10 mouse cellular contexts compared by ENCODE assay signal in genomic region chr19:40658935-40659334, GRCm38 (mm10). TPM values are rescaled to one million over a fixed set of nuclear protein-coding genes. Genes with fewer than 3 reads are reported as not detected.
A peak's percentile ranks its signal among the peaks of the same experiment; 100 is the strongest.
DNase-seq lines count a peak whose midpoint lies in the region; ATAC-seq and TF ChIP-seq lines count a peak whose summit lies in the region.
"Had no signal": no experiment of that assay in that cellular context is flagged by ENCODE, and none has a peak within 500 bp of the region (broad histone marks: within the 10 kb centered on the region; RNA-seq: fewer than 3 reads in every experiment).

No protein-coding gene starts in this region.

- H3K4me2 ChIP-seq in lung, embryonic 15.5 days, result peak overlapping the region; percentile 60
- peak overlapping the region; percentile 55; the same call in 1 of the 2 replicates for H3K4me2 ChIP-seq in stomach, embryonic 15.5 days

- H3K9ac ChIP-seq in lung, embryonic 15.5 days, result no peak overlapping the region
- H3K9ac ChIP-seq in stomach, embryonic 15.5 days, result no peak overlapping the region

- H3K4me1 ChIP-seq in lung, embryonic 15.5 days, result peaks cover 33% of the 10 kb centered on the region
- peaks cover 7% of the 10 kb centered on the region; the same call in 1 of the 2 replicates for H3K4me1 ChIP-seq in stomach, embryonic 15.5 days

- intact Hi-C loops in gastrocnemius, adult 2 months (cut with DNase I), result no loop called here
- intact Hi-C loops in left cerebral cortex, adult 2 months (cut with DNase I), result no loop called here
- intact Hi-C loops in left cerebral cortex, postnatal 14 days (cut with DNase I), result no loop called here
- intact Hi-C loops in left cerebral cortex, postnatal 10 days (cut with DNase I), result no loop called here

- H3K9me3 ChIP-seq in lung, embryonic 15.5 days, result no peaks in the 10 kb centered on the region
- H3K9me3 ChIP-seq in stomach, embryonic 15.5 days, result no peaks in the 10 kb centered on the region

- TF ChIP-seq CTCF in gastrocnemius, adult 2 months (IDR thresholded peaks at IDR 0.05), result no peak
- TF ChIP-seq CTCF in left cerebral cortex, adult 2 months (IDR thresholded peaks at IDR 0.05), result no peak

- peak; percentile 19; the same call in 1 of the 2 replicates for ATAC-seq in lung, embryonic 15.5 days (ENCODE audit: borderline replicate concordance, extremely low read depth, low FRiP score, low TSS enrichment)
- no peak for ATAC-seq in stomach, embryonic 15.5 days (ENCODE audit: insufficient read depth, low FRiP score, low read depth)

- peak overlapping the region; percentile 87 for H3K27ac ChIP-seq in gastrocnemius, adult 2 months
- peak overlapping the region; percentile 84; the same call in 1 of the 2 replicates for H3K27ac ChIP-seq in left cerebral cortex, adult 2 months
- no peak overlapping the region for H3K27ac ChIP-seq in lung, embryonic 15.5 days
- no peak overlapping the region for H3K27ac ChIP-seq in stomach, embryonic 15.5 days

- no peaks in the 10 kb centered on the region for H3K36me3 ChIP-seq in lung, embryonic 15.5 days
- H3K36me3 ChIP-seq in stomach, embryonic 15.5 days, result no peaks in the 10 kb centered on the region

- peak overlapping the region; percentile 70 for H3K4me3 ChIP-seq in gastrocnemius, adult 2 months
- no peak overlapping the region for H3K4me3 ChIP-seq in left cerebral cortex, adult 2 months
- no peak overlapping the region for H3K4me3 ChIP-seq in lung, embryonic 15.5 days
- no peak overlapping the region for H3K4me3 ChIP-seq in stomach, embryonic 15.5 days (replicated peaks)

- no peak for DNase-seq in gastrocnemius, adult 2 months
- no peak for DNase-seq in gastrocnemius, adult 18-20 months (ENCODE audit: low spot score)
- no peak for DNase-seq in left cerebral cortex, adult 2 months (ENCODE audit: extremely low spot score in 1 of 2, low spot score in 2 of 2)
- DNase-seq in left cerebral cortex, postnatal 14 days (ENCODE audit: low spot score in 2 of 2), result no peak
- no peak for DNase-seq in ovary, postnatal 14 days (ENCODE audit: low spot score)
- DNase-seq in left cerebral cortex, postnatal 10 days (ENCODE audit: extremely low spot score in 1 of 2, low spot score in 2 of 2), result no peak
- DNase-seq: right cerebral cortex, adult 18-20 months; thymus, postnatal 36 days had no signal

- 35% methylated on average over 5 of the region's 5 CpGs for WGBS in lung, embryonic 15.5 days
- 49% methylated on average over 5 of the region's 5 CpGs for WGBS in stomach, embryonic 15.5 days

- H3K27me3 ChIP-seq in lung, embryonic 15.5 days, result no peaks in the 10 kb centered on the region; the same call in 1 of the 2 replicates
- H3K27me3 ChIP-seq in stomach, embryonic 15.5 days (replicated peaks), result no peaks in the 10 kb centered on the region; the same call in 1 of the 2 replicates

RNA-seq across cellular contexts. Expression of gene Entpd1, which starts 46.8 kb away (rescaled TPM):
- total RNA-seq in gastrocnemius, adult 2 months (2021), result 10 to 100 TPM; 10.0 to 12.9 TPM
- total RNA-seq in gastrocnemius, adult 18-20 months (2021), result 10 to 100 TPM in 1 of 2 experiments, 1 to 10 TPM in 1; 7.2 to 12.1 TPM
- 10 to 100 TPM; 14.1 to 18.4 TPM for total RNA-seq in left cerebral cortex, adult 2 months (2021)
- 10 to 100 TPM; 15.3 to 17.4 TPM for total RNA-seq in left cerebral cortex, postnatal 14 days (2021)
- polyA plus RNA-seq in lung, embryonic 15.5 days (2015; fragmentation: Nextera tagmentation; extraction: Ambion mirVana), result 13.5 and 16.1 TPM in 2 replicates
- polyA plus RNA-seq in stomach, embryonic 15.5 days (2015; fragmentation: Nextera tagmentation; extraction: Ambion mirVana), result 10.3 and 10.9 TPM in 2 replicates
- total RNA-seq in left cerebral cortex, postnatal 10 days (2021), result 10 to 100 TPM; 18.7 to 20.2 TPM

RNA-seq across cellular contexts. Expression of gene Tctn3, which starts 46.9 kb away (rescaled TPM):
- total RNA-seq in gastrocnemius, adult 2 months (2021), result 1 to 10 TPM; 2.6 to 2.8 TPM
- total RNA-seq in gastrocnemius, adult 18-20 months (2021), result 1 to 10 TPM; 1.8 to 1.9 TPM
- total RNA-seq in left cerebral cortex, adult 2 months (2021), result 10 to 100 TPM; 20.7 to 22.4 TPM
- total RNA-seq in left cerebral cortex, postnatal 14 days (2021), result 10 to 100 TPM; 26.2 to 26.3 TPM
- 10.8 and 11.8 TPM in 2 replicates for polyA plus RNA-seq in lung, embryonic 15.5 days (2015; fragmentation: Nextera tagmentation; extraction: Ambion mirVana)
- polyA plus RNA-seq in stomach, embryonic 15.5 days (2015; fragmentation: Nextera tagmentation; extraction: Ambion mirVana), result 7.7 and 10.5 TPM in 2 replicates
- 10 to 100 TPM; 25.9 to 28.5 TPM for total RNA-seq in left cerebral cortex, postnatal 10 days (2021)

Comparison
In these comparisons a context has a peak if more than half of its experiments do, and no peak if none do; other contexts are left out.
1. H3K27ac ChIP-seq: peak in gastrocnemius, adult 2 months (single experiment) and left cerebral cortex, adult 2 months (single experiment); none in lung, embryonic 15.5 days (single experiment) and stomach, embryonic 15.5 days (single experiment).
2. RNA of gene Tctn3, which starts 46.9 kb away (total RNA-seq): 25.9 to 28.5 TPM in left cerebral cortex, postnatal 10 days, 26.2 to 26.3 TPM in left cerebral cortex, postnatal 14 days and 20.7 to 22.4 TPM in left cerebral cortex, adult 2 months; 2.6 to 2.8 TPM in gastrocnemius, adult 2 months and 1.8 to 1.9 TPM in gastrocnemius, adult 18-20 months; every median in the first group is over 4 times any median in the second.